11 mouse cellular contexts compared by ENCODE assay signal in genomic region chr10:21488374-21488930, GRCm38 (mm10).
"Had no signal": no experiment of that assay in that cellular context is flagged by ENCODE, and none has a peak within 500 bp of the region (broad histone marks: within the 10 kb centered on the region; RNA-seq: fewer than 3 reads in every experiment).

No protein-coding gene starts in this region.

- H3K36me3 ChIP-seq: kidney, embryonic 15.5 days; limb, embryonic 10.5 days; liver, embryonic 12.5 days; midbrain, embryonic 13.5 days had no signal

- H3K27ac ChIP-seq: kidney, embryonic 15.5 days; left cerebral cortex, adult 2 months; limb, embryonic 10.5 days; liver, embryonic 12.5 days; midbrain, embryonic 13.5 days had no signal

- H3K27me3 ChIP-seq: kidney, embryonic 15.5 days; liver, embryonic 12.5 days; midbrain, embryonic 13.5 days had no signal

- ATAC-seq: hindbrain, embryonic 16.5 days; inflammation-experienced regulatory T-cells, adult 6 months; liver, embryonic 12.5 days; midbrain, embryonic 13.5 days had no signal

- DNase-seq: kidney, postnatal 14 days; right cerebral cortex, postnatal 14 days; thymus, adult 2 months; thymus, postnatal 36 days had no signal

- H3K9ac ChIP-seq: kidney, embryonic 15.5 days; liver, embryonic 12.5 days; midbrain, embryonic 13.5 days had no signal

- H3K4me2 ChIP-seq: kidney, embryonic 15.5 days; liver, embryonic 12.5 days; midbrain, embryonic 13.5 days had no signal

- H3K9me3 ChIP-seq: kidney, embryonic 15.5 days; limb, embryonic 10.5 days; liver, embryonic 12.5 days; midbrain, embryonic 13.5 days had no signal

- H3K4me3 ChIP-seq: kidney, embryonic 15.5 days; left cerebral cortex, adult 2 months; limb, embryonic 10.5 days; liver, embryonic 12.5 days; midbrain, embryonic 13.5 days had no signal

- H3K4me1 ChIP-seq: limb, embryonic 10.5 days; liver, embryonic 12.5 days; midbrain, embryonic 13.5 days had no signal
